Mouse (Mus musculus): ENCODE data around the gene Stam2. TPM values are rescaled to one million over a fixed set of nuclear protein-coding genes. Genes with fewer than 3 reads are reported as not detected.

Gene Stam2
- total RNA-seq, 2 experiments from 2014 or later: 4.8 to 5.5 TPM

GRCm38 (mm10) chr2:52670733-52671132, 71.3 kb downstream of the Stam2 start:
- ATAC-seq (replicated peaks; ENCODE audit: low FRiP score, poor library complexity, severe bottlenecking): no peak

- ATAC-seq (replicated peaks; ENCODE audit: low FRiP score, poor library complexity, severe bottlenecking): no peak
These were observed 73.6 kb downstream of the Stam2 start for GRCm38 (mm10) chr2:52668480-52668879.

GRCm38 (mm10) chr2:52656722-52657121, 85.4 kb downstream of the Stam2 start:
- ATAC-seq (replicated peaks; ENCODE audit: low FRiP score, poor library complexity, severe bottlenecking): no peak

- no peak for ATAC-seq (replicated peaks; ENCODE audit: low FRiP score, poor library complexity, severe bottlenecking)
These were observed 87.5 kb downstream of the Stam2 start for GRCm38 (mm10) chr2:52654541-52654940.

- ATAC-seq (replicated peaks; ENCODE audit: low FRiP score, poor library complexity, severe bottlenecking): no peak
These were observed 90.5 kb downstream of the Stam2 start for GRCm38 (mm10) chr2:52651547-52651946.

- no peak for ATAC-seq (replicated peaks; ENCODE audit: low FRiP score, poor library complexity, severe bottlenecking)
These were observed 94.7 kb downstream of the Stam2 start for GRCm38 (mm10) chr2:52647255-52647998.

GRCm38 (mm10) chr2:52643657-52644056, 98.4 kb downstream of the Stam2 start:
- no peak for ATAC-seq (replicated peaks; ENCODE audit: low FRiP score, poor library complexity, severe bottlenecking)

Other genes starting within 250 kb of the Stam2 start
- gene Cacnb4, start 65.5 kb downstream of the Stam2 start, total RNA-seq (2015; ENCODE audit: low replicate concordance): not detected in 2 replicates
- gene Cacnb4, start 65.5 kb downstream of the Stam2 start, total RNA-seq (2017; ENCODE audit: low replicate concordance): not detected in 2 replicates
- 2.1 and 6.5 TPM in 2 replicates for gene Fmnl2, start 115.6 kb upstream of the Stam2 start, total RNA-seq (2015; ENCODE audit: low replicate concordance)
- gene Fmnl2, start 115.6 kb upstream of the Stam2 start, total RNA-seq (2017; ENCODE audit: low replicate concordance): 3.1 and 4.0 TPM in 2 replicates